Mouse (Mus musculus): ENCODE results near the gene Maml3.
A peak's percentile ranks its signal among the peaks of the same experiment; 100 is the strongest.

Maml3 gene

GRCm38 (mm10) chr3:51773587-51773986 lies 331.3 kb downstream of the Maml3 start:
- DNase-seq, result no peak

- DNase-seq, result no peak
These were observed 332.8 kb downstream of the Maml3 start for GRCm38 (mm10) chr3:51771839-51772630.

GRCm38 (mm10) chr3:51769196-51769595 lies 335.7 kb downstream of the Maml3 start:
- DNase-seq, result no peak

DNA sequence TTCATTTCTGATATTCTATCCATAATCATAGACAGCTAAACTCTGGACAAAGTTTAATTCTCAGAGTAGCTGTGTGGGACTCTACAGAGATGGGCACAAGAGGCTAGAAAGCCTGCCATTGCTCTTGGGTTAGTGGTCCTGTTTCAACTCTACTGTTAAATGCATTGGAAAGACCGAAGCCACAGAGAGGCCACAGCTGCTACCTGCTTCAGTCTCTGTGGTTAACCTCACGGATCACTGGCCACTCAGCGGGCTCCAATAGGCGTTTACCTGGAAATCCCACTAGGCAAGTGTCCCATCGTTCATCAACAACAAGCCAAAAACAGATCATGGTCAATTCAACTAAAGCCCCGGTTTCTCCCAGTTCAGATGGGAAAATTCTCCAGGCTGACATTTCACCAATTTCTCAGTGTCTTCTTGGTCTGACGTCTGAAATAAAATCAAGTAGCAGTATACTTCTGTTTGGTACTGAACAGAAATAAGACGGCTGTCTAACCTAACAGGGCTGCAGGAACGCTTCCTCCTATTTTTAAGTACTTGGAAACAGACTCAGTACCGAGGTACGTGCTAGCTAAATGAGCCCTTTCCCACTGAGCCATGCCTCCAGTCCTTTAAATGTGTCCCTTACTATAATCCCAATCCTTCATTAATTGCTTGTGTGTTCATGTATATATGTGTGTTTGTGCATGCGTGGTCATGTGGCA lies 339.5 kb downstream of the Maml3 start:
- DNase-seq, result no peak

GRCm38 (mm10) chr3:51764175-51764574 lies 340.7 kb downstream of the Maml3 start:
- no peak for DNase-seq

DNA sequence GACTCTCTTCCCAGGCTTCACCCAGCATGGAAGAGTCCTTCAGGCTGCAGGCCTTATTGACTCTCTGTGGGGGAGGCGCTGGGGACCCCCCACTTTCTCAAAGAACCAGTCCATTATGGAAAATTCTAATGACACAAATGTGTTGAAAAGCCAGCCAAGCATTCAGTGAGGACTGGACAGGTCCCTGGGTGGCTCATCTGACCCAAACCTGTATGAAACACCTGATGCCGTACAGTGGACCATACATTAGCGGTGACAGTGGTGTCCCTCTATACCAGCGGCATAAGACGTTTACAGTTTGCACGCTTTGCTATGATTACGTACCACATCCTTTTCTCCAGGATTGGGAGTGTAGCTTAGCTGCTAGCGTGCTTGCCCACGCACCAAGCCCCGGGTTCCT lies 342.0 kb downstream of the Maml3 start:
- DNase-seq, result no peak

DNA sequence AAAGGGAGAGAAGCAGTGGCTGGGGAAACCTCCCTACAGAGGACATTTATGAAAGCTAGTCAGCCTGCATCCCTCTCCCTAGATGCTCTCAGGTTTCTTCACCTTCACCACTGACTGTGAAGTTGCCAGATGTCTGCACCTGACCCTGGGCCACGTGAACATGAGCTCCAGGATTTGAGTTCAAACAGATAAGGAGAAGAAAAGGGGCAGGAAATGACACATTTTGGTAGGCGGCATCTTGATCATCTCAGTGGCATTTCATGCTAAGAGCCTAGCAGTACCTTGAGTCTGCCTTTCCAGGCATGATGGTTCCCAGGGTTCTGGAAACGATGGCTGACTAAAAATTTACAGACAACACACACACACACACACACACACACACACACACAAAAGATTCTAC lies 345.3 kb downstream of the Maml3 start:
- no peak for DNase-seq

- no peak for DNase-seq
These were observed 347.8 kb downstream of the Maml3 start for GRCm38 (mm10) chr3:51757032-51757431.

- DNase-seq, result no peak
These were observed 348.6 kb downstream of the Maml3 start for GRCm38 (mm10) chr3:51756283-51756682.

DNA sequence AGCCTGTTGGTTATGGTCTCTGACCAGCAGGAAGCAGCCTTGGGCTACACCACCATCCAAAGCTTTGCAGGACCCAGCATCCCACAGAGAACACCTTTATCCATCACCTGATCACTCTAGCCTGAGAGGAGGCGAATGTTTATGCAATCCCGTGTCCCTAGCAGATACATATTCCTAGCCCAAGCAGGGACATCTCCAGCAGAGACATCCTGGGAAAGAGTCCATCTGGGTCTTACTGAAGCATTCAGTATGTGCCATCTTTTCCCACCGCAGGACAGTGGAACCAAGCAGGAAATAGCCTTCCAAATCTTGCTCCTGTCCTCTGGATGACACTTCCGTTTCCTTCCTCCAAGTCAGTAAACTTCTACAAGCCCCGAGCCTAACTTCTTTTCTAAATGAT lies 351.6 kb downstream of the Maml3 start:
- DNase-seq, result no peak

DNA sequence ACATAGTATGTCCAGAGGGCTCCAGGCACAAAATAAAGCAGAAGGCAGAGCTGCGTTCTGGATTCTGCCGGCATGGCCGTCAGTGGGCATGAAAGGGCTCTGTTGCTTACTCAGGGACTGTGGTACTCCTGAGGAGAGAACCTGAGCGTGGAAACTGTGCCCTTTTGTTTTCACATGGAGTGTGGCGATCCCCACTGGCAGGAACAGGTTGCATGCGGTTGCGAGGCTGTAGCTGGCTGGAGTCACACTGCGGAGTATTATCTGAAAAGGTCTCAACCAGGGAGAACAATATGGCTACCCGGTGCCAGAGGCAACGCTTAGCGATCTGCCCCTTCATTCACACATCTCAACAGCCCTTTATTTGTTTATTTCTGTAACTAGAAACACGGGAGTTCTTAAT lies 353.4 kb downstream of the Maml3 start:
- DNase-seq, result peak; percentile 50 to 60

GRCm38 (mm10) chr3:51749812-51750481 lies 354.9 kb downstream of the Maml3 start:
- DNase-seq, result no peak

- DNase-seq, result no peak
These were observed 355.5 kb downstream of the Maml3 start for GRCm38 (mm10) chr3:51749421-51749811.

DNA sequence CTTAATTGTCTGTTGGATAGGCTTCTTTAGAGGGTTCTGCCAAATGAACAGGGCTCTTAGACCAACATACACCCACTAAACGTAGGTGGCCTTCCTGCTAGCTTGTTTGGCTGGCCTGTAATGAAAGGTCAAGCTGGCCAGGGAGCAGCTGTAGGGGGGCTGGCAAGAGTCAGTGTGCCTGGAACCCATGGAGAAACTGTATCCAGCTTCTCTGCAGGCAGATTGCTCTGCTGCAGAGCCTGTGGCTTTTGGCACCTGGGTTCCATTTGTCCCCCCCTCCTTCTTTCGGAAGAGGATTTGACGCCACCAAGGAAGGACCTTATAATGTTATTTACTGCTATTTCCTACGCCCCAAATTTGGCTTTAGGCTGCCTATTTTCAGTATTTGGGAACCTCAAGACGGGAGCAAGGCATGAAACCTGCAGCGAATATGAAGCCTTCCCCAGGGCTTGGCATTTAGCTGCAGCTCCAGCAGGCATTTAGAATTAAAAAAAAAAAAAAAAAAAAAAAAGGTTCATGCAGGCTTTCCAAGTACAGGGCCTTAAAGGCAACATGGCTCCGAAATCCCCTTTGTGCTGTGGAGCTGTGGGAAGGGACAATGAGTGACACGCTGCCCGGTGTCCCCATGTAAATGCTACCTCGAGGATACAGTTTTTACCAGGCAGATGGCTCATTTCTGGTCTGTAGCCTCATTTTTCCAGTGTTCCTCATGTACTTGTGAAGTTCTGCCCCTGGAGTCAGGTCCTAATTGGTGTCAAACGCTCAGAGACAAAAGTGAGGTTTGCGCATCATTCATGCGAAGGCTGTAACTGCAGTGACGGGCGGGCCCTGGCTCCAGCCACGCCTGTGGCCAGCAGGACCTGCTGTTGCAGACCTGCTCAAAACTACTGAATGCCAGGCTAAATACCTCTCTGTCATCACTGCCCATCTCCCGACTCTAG lies 356.2 kb downstream of the Maml3 start:
- DNase-seq, result peak; percentile 46 to 49

DNA sequence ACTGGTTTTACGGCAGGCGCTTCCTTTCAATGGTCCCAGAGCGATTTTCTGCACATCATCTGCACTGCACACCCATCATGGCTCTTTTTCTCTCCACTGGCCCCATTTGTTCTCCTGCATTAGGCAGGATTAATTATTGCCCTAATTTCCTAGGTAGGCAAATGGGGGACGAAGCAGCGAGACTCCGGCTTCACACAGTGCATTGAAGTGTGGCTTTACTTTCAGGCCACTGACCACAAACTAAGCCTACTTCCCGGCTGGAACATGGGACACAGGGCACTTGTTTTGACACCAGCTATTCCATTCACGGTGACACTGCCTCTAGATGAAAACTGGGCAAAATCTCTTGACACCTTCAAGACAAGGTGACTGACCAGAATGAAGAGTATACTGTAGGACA lies 358.1 kb downstream of the Maml3 start:
- no peak for DNase-seq

DNA sequence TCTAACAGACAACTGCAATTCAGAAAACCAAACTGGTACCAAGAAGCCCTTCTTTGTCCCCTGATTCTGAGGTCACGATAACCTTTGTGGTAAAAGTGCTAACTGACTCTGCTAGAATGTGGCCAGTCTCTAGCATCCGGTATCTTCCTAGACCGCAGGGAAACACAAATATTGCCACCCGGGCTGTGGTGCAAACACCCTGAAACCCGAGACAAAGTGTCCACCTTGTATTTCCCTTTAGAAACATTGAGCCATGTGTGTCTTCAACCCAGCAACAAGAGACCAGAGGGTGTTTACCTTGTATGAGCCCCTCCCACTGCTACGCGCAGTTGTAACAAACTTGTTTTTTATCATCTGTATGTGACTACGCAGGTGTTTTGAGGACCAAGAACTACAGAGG lies 359.7 kb downstream of the Maml3 start:
- DNase-seq, result no peak

DNA sequence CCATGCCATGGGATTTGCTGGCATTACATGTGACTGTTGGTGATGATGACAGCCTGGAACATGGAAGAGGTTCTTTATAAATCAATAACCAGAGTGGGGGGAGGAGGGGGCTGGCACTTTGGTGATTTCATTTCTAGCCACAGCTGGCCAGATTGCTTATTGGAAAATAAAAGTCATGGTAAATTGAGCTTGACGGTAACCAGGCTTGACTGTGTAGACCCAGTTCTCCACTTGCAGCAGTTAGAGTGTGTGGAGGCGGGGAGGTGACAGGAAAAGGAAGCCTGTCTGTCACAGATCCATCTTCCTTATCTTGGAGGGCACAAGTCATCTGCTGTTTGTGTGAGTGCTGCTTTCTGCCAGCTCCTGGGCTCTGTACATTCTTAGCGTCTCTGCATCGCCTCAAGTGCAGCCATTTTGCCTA lies 360.5 kb downstream of the Maml3 start:
- DNase-seq, result no peak

DNA sequence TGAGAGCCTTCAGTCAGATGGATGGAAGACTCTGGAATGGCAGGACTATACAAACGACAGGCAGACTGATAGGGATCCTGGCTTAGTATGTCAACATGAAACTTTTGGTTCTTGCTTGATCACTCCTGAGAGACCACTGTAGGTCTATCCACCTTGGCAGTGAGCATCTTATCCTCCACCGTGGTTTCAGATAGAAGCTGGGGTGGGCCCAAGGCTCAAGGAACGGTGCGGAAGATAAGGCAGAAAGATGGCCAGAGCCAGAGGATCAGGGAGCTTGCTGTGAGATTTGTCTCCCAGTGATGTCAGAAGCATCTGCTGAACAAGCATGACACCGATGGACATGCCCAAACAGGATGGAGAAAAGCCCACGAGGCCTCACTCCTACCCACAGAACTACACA lies 362.5 kb downstream of the Maml3 start:
- no peak for DNase-seq

DNA sequence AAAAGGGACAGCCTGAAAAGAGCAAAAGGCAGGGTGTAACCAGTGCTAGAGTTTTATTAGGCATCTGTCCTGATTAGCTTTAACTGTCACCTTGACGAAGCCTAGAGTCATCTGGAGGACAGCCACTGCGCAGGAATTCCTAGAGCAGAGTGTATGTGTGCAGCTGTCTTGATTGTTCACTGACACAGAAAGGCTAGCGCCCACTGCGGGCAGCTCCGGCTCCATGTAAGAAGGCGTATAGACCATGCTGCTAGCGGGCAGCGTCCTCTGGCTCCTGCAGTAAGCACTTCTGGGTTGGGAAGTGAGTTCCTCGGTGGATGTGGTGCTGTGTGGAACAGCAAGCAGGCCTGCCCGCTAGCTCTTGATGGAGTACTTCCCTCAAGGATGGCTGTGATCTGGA lies 363.1 kb downstream of the Maml3 start:
- no peak for DNase-seq

DNA sequence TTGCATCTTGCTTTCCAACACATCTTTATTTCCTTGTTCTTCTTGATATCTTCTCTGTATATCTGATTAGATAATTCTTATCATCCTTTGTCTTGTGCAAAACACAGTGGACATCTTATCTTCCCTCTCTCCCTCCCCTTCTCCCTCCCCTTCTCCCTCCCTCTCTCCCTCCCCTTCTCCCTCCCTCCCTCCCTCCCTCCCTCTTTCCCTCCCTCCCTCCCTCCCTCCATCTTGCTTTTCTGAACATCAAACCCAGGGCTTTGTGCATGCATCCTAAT lies 365.1 kb downstream of the Maml3 start:
- DNase-seq, result no peak

GRCm38 (mm10) chr3:51739049-51739834 lies 365.6 kb downstream of the Maml3 start:
- DNase-seq, result no peak

DNA sequence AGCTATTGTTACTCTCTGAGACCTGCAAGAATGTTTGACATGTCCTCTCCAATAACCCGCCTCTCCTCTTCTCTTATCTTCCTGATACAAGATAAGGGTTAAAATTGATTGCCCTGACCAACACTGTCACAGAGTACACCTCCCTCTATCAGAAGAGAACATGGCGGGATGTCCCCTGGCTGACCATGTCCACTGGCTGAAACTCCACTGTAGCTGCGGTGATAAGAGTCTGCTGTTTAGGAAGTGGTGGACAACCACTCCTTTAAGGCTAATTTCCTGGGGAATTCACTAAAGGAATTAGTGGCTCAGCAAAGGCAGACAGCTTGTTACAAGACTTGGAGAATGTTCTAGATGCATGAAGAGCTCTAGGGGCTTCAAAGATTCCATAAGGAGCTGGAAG lies 371.2 kb downstream of the Maml3 start:
- DNase-seq, result no peak

All from cerebellum, adult 18-20 months (tissue).